In the genomic region with DNA sequence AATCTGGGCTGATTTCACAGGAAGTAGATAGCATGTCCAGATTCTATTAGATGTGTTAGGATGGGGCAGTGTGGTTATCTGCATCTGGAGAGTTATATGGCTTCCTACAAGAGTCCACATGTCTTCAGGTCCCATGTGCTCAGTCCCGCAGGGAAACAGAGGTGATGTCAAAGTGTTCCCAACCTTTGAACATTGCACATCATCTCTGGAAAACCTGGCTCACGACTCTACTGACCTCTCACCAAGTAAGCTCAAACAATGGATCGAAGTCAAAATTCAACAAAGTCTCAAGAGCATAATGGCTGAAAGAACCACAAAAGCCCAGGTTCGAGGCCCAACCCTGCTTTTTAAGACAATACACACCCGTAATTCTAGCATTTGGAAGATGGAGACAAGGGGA, we compare ENCODE assay signal across 16 mouse cellular contexts.
"Had no signal": no experiment of that assay in that cellular context is flagged by ENCODE, and none has a peak within 500 bp of the region (broad histone marks: within the 10 kb centered on the region; RNA-seq: fewer than 3 reads in every experiment).

No protein-coding gene starts in this region.

- H3K27ac ChIP-seq: neural tube, embryonic 13.5 days; neural tube, embryonic 15.5 days; stomach, embryonic 15.5 days; stomach, postnatal 0 days had no signal

- H3K4me1 ChIP-seq: neural tube, embryonic 13.5 days; neural tube, embryonic 15.5 days; stomach, embryonic 15.5 days had no signal

- H3K9ac ChIP-seq: neural tube, embryonic 13.5 days; neural tube, embryonic 15.5 days; stomach, embryonic 15.5 days had no signal

- H3K4me2 ChIP-seq: neural tube, embryonic 13.5 days; neural tube, embryonic 15.5 days; stomach, embryonic 15.5 days had no signal

- H3K9me3 ChIP-seq: neural tube, embryonic 13.5 days; neural tube, embryonic 15.5 days; stomach, embryonic 15.5 days had no signal

- DNase-seq: retina, postnatal 1 day; right cerebral cortex, adult 18-20 months; right cerebral cortex, postnatal 14 days; right cerebral cortex, postnatal 25 days; right cerebral cortex, postnatal 4 days; spleen, adult 18-20 months; thymus, adult 18-20 months; thymus, adult 2 months; thymus, postnatal 14 days; thymus, postnatal 25 days; thymus, postnatal 36 days; thymus, postnatal 4 days had no signal

- H3K36me3 ChIP-seq: neural tube, embryonic 13.5 days; neural tube, embryonic 15.5 days; stomach, embryonic 15.5 days had no signal

- H3K27me3 ChIP-seq: neural tube, embryonic 13.5 days; neural tube, embryonic 15.5 days; stomach, embryonic 15.5 days had no signal

- H3K4me3 ChIP-seq: neural tube, embryonic 13.5 days; neural tube, embryonic 15.5 days; stomach, embryonic 15.5 days had no signal
